Mouse (Mus musculus) CD4-positive, CD25-positive, alpha-beta regulatory T cell, adult 2 months (primary cell): ENCODE results near the gene Cacna1s.

ENCODE experiments used
- DNase-seq: peaks from one replicate; pipeline ENCODE4 v3.0.0-alpha.2; 2012; ENCODE audit warnings: low read depth, low spot score

Gene Cacna1s

GRCm38 (mm10) chr1:136137071-136137531 is 84.6 kb downstream of the Cacna1s start:
- peak; percentile 42 for DNase-seq

- peak; percentile 76 for DNase-seq
Observed at GRCm38 (mm10) chr1:136137575-136137974, 85.0 kb downstream of the Cacna1s start.

GRCm38 (mm10) chr1:136138191-136138830 is 85.8 kb downstream of the Cacna1s start:
- DNase-seq = peak; percentile 48

- peak; percentile 94 for DNase-seq
Observed at GRCm38 (mm10) chr1:136139990-136140640, 87.6 kb downstream of the Cacna1s start.

GRCm38 (mm10) chr1:136141176-136141950 is 88.8 kb downstream of the Cacna1s start:
- peak; percentile 22 for DNase-seq

- no peak for DNase-seq
Observed at GRCm38 (mm10) chr1:136142336-136142735, 89.8 kb downstream of the Cacna1s start.

- no peak for DNase-seq
Observed at GRCm38 (mm10) chr1:136143514-136143913, 91.0 kb downstream of the Cacna1s start.

- DNase-seq = no peak
Observed at GRCm38 (mm10) chr1:136149702-136150101, 97.2 kb downstream of the Cacna1s start.

- no peak for DNase-seq
Observed at GRCm38 (mm10) chr1:136151371-136151770, 98.8 kb downstream of the Cacna1s start.

GRCm38 (mm10) chr1:136156304-136156703 is 103.8 kb downstream of the Cacna1s start:
- DNase-seq = no peak

- no peak for DNase-seq
Observed at GRCm38 (mm10) chr1:136156951-136157350, 104.4 kb downstream of the Cacna1s start.

GRCm38 (mm10) chr1:136159830-136160229 is 107.3 kb downstream of the Cacna1s start:
- peak; percentile 41 for DNase-seq

GRCm38 (mm10) chr1:136160297-136160696 is 107.7 kb downstream of the Cacna1s start:
- DNase-seq = no peak

GRCm38 (mm10) chr1:136160930-136161329 is 108.4 kb downstream of the Cacna1s start:
- DNase-seq = no peak

- DNase-seq = peak; percentile 22
Observed at GRCm38 (mm10) chr1:136161333-136161921, 108.9 kb downstream of the Cacna1s start.

GRCm38 (mm10) chr1:136165436-136165835 is 112.9 kb downstream of the Cacna1s start:
- DNase-seq = no peak

GRCm38 (mm10) chr1:136167657-136168056 is 115.1 kb downstream of the Cacna1s start:
- peak; percentile 32 for DNase-seq
